Mouse (Mus musculus) lung, adult 2 months (tissue): ENCODE measurements around the gene Tpcn1.

Experiments
- CTCF ChIP-seq: fragments of 200-500 bp; IDR thresholded peaks from 2 replicates; pipeline ENCODE4 v1.5.1; 2011; ENCODE audit warnings: mild to moderate bottlenecking, low read length, control low read depth; ENCODE audit not compliant: insufficient read depth
- POLR2A ChIP-seq: fragments of 200-500 bp; IDR thresholded peaks from 2 replicates; pipeline ENCODE4 v1.6.1; 2011; ENCODE audit warnings: low read depth, mild to moderate bottlenecking, control low read depth, low read length, borderline replicate concordance; ENCODE audit errors: extremely low read depth

- TF ChIP-seq POLR2A (no peak), CTCF (no peak)
Measured at GRCm38 (mm10) chr5:120514031-120514677, 74.3 kb downstream of the Tpcn1 start.
